Mouse (Mus musculus): Measurements from ENCODE around the gene Hmgcs2. TPM values are rescaled to one million over a fixed set of nuclear protein-coding genes. Genes with fewer than 3 reads are reported as not detected.
A peak's percentile ranks its signal among the peaks of the same experiment; 100 is the strongest.

Hmgcs2 gene
- 12.8 and 34.0 TPM in 2 replicates for polyA plus RNA-seq (2015; fragmentation: Nextera tagmentation; extraction: Ambion mirVana)

DNA sequence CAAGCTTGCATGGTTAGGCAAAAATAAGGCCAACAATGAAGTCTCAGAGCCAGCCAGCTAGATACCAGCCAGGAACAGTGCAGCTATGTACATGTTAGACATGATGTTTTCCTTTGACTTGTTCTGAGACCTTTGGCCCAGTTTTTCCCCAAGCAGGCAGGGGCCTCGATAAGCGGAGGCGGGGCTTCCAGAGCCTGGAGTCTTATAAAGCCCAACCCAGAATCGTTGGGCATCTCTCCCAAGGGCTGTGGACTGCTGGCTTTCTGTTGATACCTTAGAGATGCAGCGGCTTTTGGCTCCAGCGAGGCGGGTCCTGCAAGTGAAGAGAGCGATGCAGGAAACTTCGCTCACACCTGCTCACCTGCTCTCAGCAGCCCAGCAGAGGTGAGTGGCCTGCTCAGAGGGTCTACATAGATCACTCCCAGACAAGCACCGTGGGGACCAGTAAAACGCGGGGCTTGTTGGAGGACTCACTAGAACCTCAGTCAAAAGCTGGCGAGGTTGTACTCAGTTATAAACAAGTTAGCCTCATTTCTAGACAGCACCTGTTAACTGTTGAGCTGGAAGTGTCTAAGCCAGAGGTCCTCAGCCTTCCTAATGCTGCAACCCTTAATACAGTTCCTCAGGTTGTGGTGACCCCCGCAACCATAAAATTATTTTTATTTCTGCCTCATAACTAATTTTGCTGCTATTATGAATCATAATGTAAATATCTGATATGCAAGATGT lies at the start of gene Hmgcs2:
Hmgcs2 (plus strand) TSS at position 232 of the 729 bp plus-strand sequence.
- no peak within 1 kb of the TSS for H3K9ac ChIP-seq (replicated peaks; ENCODE audit: low read depth)
- ATAC-seq (peak; percentile 58), DNase-seq (ENCODE audit: low spot score) (peak; percentile 62)
- H3K27ac ChIP-seq (ENCODE audit: low read length): no peak within 1 kb of the TSS
- H3K4me3 ChIP-seq (ENCODE audit: low read depth, low read length): 0 out of 2 replicates have a peak within 1 kb of the TSS, but pooled peaks have one; percentile 17
- peak within 1 kb of the TSS; percentile 38 for H3K4me2 ChIP-seq (replicated peaks; ENCODE audit: low read depth, low read length)
- peak; percentile 3; the same call in 1 of the 2 replicates for TF ChIP-seq EP300 (IDR thresholded peaks at IDR 0.05)
- TF ChIP-seq CTCF (IDR thresholded peaks at IDR 0.05): no peak
- no peaks in the 10 kb centered on the region for H3K9me3 ChIP-seq (ENCODE audit: low read length)
- no peaks in the 10 kb centered on the region for H3K27me3 ChIP-seq (replicated peaks; ENCODE audit: insufficient read depth, low read length)
- H3K4me1 ChIP-seq (ENCODE audit: insufficient read depth, low read depth, low read length): peaks cover 4% of the 10 kb centered on the region; the same call in 1 of the 2 replicates
- H3K36me3 ChIP-seq (ENCODE audit: insufficient read depth, low read length): no peaks in the 10 kb centered on the region
- WGBS: 41% methylated on average over 14 of the region's 14 CpGs

- H3K9me3 ChIP-seq (ENCODE audit: low read length): no peaks in the 10 kb centered on the region
- H3K4me1 ChIP-seq (ENCODE audit: insufficient read depth, low read depth, low read length): no peaks in the 10 kb centered on the region
These were observed 46.7 kb upstream of the Hmgcs2 start for GRCm38 (mm10) chr3:98233504-98233903.

DNA sequence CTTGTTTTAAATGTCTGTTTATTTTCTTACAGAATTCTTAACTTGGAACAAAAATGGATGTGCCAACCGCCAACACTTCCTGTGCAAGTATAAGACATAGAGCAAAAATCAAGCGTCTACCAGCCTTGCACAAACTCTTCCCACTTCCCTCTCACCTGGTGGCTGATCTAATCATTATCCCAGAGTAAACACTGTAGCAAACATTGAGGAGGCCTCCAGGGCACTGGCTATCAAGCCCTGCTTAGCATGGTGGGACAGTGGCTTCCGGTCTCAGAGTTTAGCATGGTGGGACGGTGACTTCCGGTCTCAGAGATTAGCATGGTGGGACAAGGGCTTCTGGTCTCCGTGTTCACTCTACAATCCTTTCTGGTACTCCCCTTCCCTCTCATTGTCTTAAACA lies 44.0 kb upstream of the Hmgcs2 start:
- Histone ChIP-seq H3K9me3 (ENCODE audit: low read length) (no peaks in the 10 kb centered on the region), H3K9ac (replicated peaks; ENCODE audit: low read depth) (no peak overlapping the region), H3K27ac (ENCODE audit: low read length) (no peak overlapping the region), H3K4me2 (replicated peaks; ENCODE audit: low read depth, low read length) (no peak overlapping the region), H3K27me3 (replicated peaks; ENCODE audit: insufficient read depth, low read length) (no peaks in the 10 kb centered on the region), H3K36me3 (ENCODE audit: insufficient read depth, low read length) (no peaks in the 10 kb centered on the region), H3K4me3 (ENCODE audit: low read depth, low read length) (no peak overlapping the region), H3K4me1 (ENCODE audit: insufficient read depth, low read depth, low read length) (no peaks in the 10 kb centered on the region)
- TF ChIP-seq EP300 (IDR thresholded peaks at IDR 0.05) (no peak), CTCF (IDR thresholded peaks at IDR 0.05) (no peak)
- ATAC-seq (no peak), DNase-seq (ENCODE audit: low spot score) (no peak)
- WGBS: 52% methylated on average over 6 of the region's 6 CpGs

More at GRCm38 (mm10) chr3:98233504-98233903, 46.7 kb upstream of the Hmgcs2 start:
- ATAC-seq (peak; percentile 81), DNase-seq (ENCODE audit: low spot score) (peak; percentile 58)
- Histone ChIP-seq H3K36me3 (ENCODE audit: insufficient read depth, low read length) (no peaks in the 10 kb centered on the region), H3K9ac (replicated peaks; ENCODE audit: low read depth) (no peak overlapping the region), H3K4me3 (ENCODE audit: low read depth, low read length) (no peak overlapping the region), H3K27ac (ENCODE audit: low read length) (no peak overlapping the region), H3K27me3 (replicated peaks; ENCODE audit: insufficient read depth, low read length) (no peaks in the 10 kb centered on the region), H3K4me2 (replicated peaks; ENCODE audit: low read depth, low read length) (no peak overlapping the region)
- TF ChIP-seq EP300 (IDR thresholded peaks at IDR 0.05): peak; percentile 66
- TF ChIP-seq CTCF (IDR thresholded peaks at IDR 0.05): no peak

GRCm38 (mm10) chr3:98237240-98237639 lies 43.0 kb upstream of the Hmgcs2 start:
- DNase-seq (ENCODE audit: low spot score): no peak
- TF ChIP-seq EP300 (IDR thresholded peaks at IDR 0.05) (no peak), CTCF (IDR thresholded peaks at IDR 0.05) (no peak)
- H3K4me2 ChIP-seq (replicated peaks; ENCODE audit: low read depth, low read length): no peak overlapping the region
- H3K27me3 ChIP-seq (replicated peaks; ENCODE audit: insufficient read depth, low read length): no peaks in the 10 kb centered on the region
- H3K4me3 ChIP-seq (ENCODE audit: low read depth, low read length): no peak overlapping the region
- H3K4me1 ChIP-seq (ENCODE audit: insufficient read depth, low read depth, low read length): no peaks in the 10 kb centered on the region
- 77% methylated on average over 5 of the region's 5 CpGs for WGBS
- no peaks in the 10 kb centered on the region for H3K9me3 ChIP-seq (ENCODE audit: low read length)
- no peak overlapping the region for H3K27ac ChIP-seq (ENCODE audit: low read length)
- no peak for ATAC-seq
- H3K36me3 ChIP-seq (ENCODE audit: insufficient read depth, low read length): no peaks in the 10 kb centered on the region
- no peak overlapping the region for H3K9ac ChIP-seq (replicated peaks; ENCODE audit: low read depth)

- Histone ChIP-seq H3K27me3 (replicated peaks; ENCODE audit: insufficient read depth, low read length) (no peaks in the 10 kb centered on the region), H3K36me3 (ENCODE audit: insufficient read depth, low read length) (no peaks in the 10 kb centered on the region), H3K4me3 (ENCODE audit: low read depth, low read length) (no peak overlapping the region), H3K4me2 (replicated peaks; ENCODE audit: low read depth, low read length) (no peak overlapping the region), H3K27ac (ENCODE audit: low read length) (no peak overlapping the region), H3K9me3 (ENCODE audit: low read length) (no peaks in the 10 kb centered on the region), H3K4me1 (ENCODE audit: insufficient read depth, low read depth, low read length) (no peaks in the 10 kb centered on the region), H3K9ac (replicated peaks; ENCODE audit: low read depth) (no peak overlapping the region)
- WGBS: 88% methylated on average over 3 of the region's 3 CpGs
- ATAC-seq (no peak), DNase-seq (ENCODE audit: low spot score) (no peak)
- TF ChIP-seq CTCF (IDR thresholded peaks at IDR 0.05) (no peak), EP300 (IDR thresholded peaks at IDR 0.05) (no peak)
These were observed 42.1 kb upstream of the Hmgcs2 start for GRCm38 (mm10) chr3:98238150-98238549.

DNA sequence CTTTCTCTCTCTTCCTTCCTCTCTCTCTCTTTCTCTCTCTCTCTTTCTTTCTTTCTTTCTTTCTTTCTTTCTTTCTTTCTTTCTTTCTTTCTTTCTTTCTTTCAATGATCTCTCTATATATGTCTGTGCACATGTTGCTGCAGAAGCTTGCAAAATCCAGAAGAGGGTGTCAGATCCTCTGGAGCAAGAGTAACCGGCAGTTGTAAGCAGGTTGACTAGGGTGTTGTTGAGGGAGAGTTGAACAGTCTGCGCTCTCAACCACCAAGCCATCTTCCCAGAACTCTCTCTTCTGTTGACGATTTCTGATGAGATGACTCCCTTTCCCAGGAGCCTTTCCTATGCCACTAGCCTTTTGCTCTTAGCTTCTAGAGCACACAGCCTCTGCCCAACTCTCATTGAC lies 38.2 kb upstream of the Hmgcs2 start:
- no peak overlapping the region for H3K27ac ChIP-seq (ENCODE audit: low read length)
- H3K27me3 ChIP-seq (replicated peaks; ENCODE audit: insufficient read depth, low read length): no peaks in the 10 kb centered on the region
- H3K4me2 ChIP-seq (replicated peaks; ENCODE audit: low read depth, low read length): no peak overlapping the region
- no peaks in the 10 kb centered on the region for H3K36me3 ChIP-seq (ENCODE audit: insufficient read depth, low read length)
- no peak for ATAC-seq
- TF ChIP-seq CTCF (IDR thresholded peaks at IDR 0.05) (peak; percentile 23), EP300 (IDR thresholded peaks at IDR 0.05) (no peak)
- H3K4me1 ChIP-seq (ENCODE audit: insufficient read depth, low read depth, low read length): no peaks in the 10 kb centered on the region
- no peak overlapping the region for H3K9ac ChIP-seq (replicated peaks; ENCODE audit: low read depth)
- no peaks in the 10 kb centered on the region for H3K9me3 ChIP-seq (ENCODE audit: low read length)
- no peak for DNase-seq (ENCODE audit: low spot score)
- 54% methylated on average over 3 of the region's 3 CpGs for WGBS
- no peak overlapping the region for H3K4me3 ChIP-seq (ENCODE audit: low read depth, low read length)
